Mouse (Mus musculus) stomach, embryonic 14.5 days (tissue): ENCODE data around the gene Litaf. TPM values are rescaled to one million over a fixed set of nuclear protein-coding genes. Genes with fewer than 3 reads are reported as not detected.

Experiments used
- ATAC-seq: fragments of 200-750 bp; cut with Nextera tagmentation; 2 replicates; pipeline ENCODE4 v1.8.0; 2017; ENCODE audit warnings: low read depth, moderate TSS enrichment; ENCODE audit not compliant: insufficient number of reproducible peaks, insufficient read depth, low FRiP score
- H3K27ac ChIP-seq: fragments of 300-500 bp; sonication (generic); 2 replicates; pipeline ENCODE4 v1.5.1; 2014; ENCODE audit warnings: mild to moderate bottlenecking, low read length, moderate library complexity, mixed read lengths
- H3K27me3 ChIP-seq: fragments of 300-500 bp; sonication (generic); 2 replicates; pipeline ENCODE4 v1.6.1; 2014; ENCODE audit warnings: low read length, control low read depth, mixed read lengths; ENCODE audit not compliant: control insufficient read depth, insufficient read depth
- H3K36me3 ChIP-seq: fragments of 300-500 bp; sonication (generic); 2 replicates; pipeline ENCODE4 v1.6.1; 2014; ENCODE audit warnings: mild to moderate bottlenecking, control low read depth, low read length, moderate library complexity, mixed read lengths; ENCODE audit not compliant: control insufficient read depth, insufficient read depth
- H3K4me1 ChIP-seq: fragments of 300-500 bp; sonication (generic); 2 replicates; pipeline ENCODE4 v1.6.1; 2014; ENCODE audit warnings: low read length, control low read depth, mixed read lengths; ENCODE audit not compliant: control insufficient read depth, insufficient read depth
- H3K4me2 ChIP-seq: fragments of 300-500 bp; sonication (generic); replicated peaks from 2 replicates; pipeline ENCODE4 v1.6.1; 2014; ENCODE audit warnings: low read depth, low read length, control low read depth
- H3K4me3 ChIP-seq: fragments of 300-500 bp; sonication (generic); 2 replicates; pipeline ENCODE4 v1.5.1; 2014; ENCODE audit warnings: low read depth, low read length, control low read depth
- H3K9ac ChIP-seq: fragments of 300-500 bp; sonication (generic); replicated peaks from 2 replicates; pipeline ENCODE4 v1.6.1; 2014; ENCODE audit warnings: low read depth, mild to moderate bottlenecking, control low read depth, low read length, moderate library complexity, mixed read lengths
- H3K9me3 ChIP-seq: fragments of 300-500 bp; sonication (generic); 2 replicates; pipeline ENCODE4 v1.6.1; 2016; ENCODE audit warnings: low read depth, low read length, control low read depth; ENCODE audit not compliant: control insufficient read depth
- WGBS: fragments of 180-500 bp; shearing (Covaris S2); extraction: QIAGEN DNeasy Blood & Tissue Kit; methylation state at CpG from one replicate; pipeline ENCODE4 v1.1.7; 2014; 5-methylcytosine and 5-hydroxymethylcytosine counted together
- polyA plus RNA-seq: library from polyadenylated mRNA; unstranded; fragments of >200 nt; fragmentation: Nextera tagmentation; extraction: Ambion mirVana; gene quantifications from 2 replicates; pipeline ENCODE4 v1.2.1, GENCODE M21; 2014

The Litaf gene
- polyA plus RNA-seq, 1 experiment from 2014 or later = 107 TPM

- Histone ChIP-seq H3K4me3 (no peak overlapping the region), H3K9me3 (no peaks in the 10 kb centered on the region), H3K9ac (no peak overlapping the region), H3K36me3 (no peaks in the 10 kb centered on the region), H3K4me2 (no peak overlapping the region), H3K4me1 (no peaks in the 10 kb centered on the region), H3K27ac (no peak overlapping the region), H3K27me3 (no peaks in the 10 kb centered on the region)
- ATAC-seq = no peak
- 76% methylated on average over 7 of the region's 7 CpGs for WGBS
Observed at GRCm38 (mm10) chr16:11028206-11028605, 37.8 kb downstream of the Litaf start.

DNA sequence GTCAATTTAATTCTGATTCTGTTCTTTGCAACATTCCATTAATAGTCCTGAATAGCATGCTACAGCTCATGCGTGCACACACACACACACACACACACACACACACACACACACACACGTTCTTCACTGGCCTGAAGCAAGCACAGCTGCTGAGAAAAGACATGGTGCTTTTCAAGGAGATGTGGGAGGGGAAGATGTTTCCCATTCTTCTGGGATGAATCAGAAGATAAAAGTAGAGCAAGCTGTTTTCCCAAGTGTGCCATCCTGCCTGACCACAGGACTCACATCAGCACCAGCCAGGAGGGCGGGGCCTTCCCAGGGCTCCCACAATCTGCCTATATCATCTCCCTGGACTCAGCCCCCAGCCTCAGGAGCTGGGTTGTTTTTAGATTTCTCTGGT lies 41.1 kb downstream of the Litaf start:
- H3K36me3 ChIP-seq = no peaks in the 10 kb centered on the region
- no peaks in the 10 kb centered on the region for H3K27me3 ChIP-seq
- no peak overlapping the region for H3K4me3 ChIP-seq
- no peak overlapping the region for H3K4me2 ChIP-seq
- ATAC-seq = no peak
- H3K9ac ChIP-seq = no peak overlapping the region
- no peaks in the 10 kb centered on the region for H3K9me3 ChIP-seq
- no peak overlapping the region for H3K27ac ChIP-seq
- 65% methylated on average over 3 of the region's 3 CpGs for WGBS
- no peaks in the 10 kb centered on the region for H3K4me1 ChIP-seq

GRCm38 (mm10) chr16:11023618-11024017 lies 42.3 kb downstream of the Litaf start:
- Histone ChIP-seq H3K36me3 (no peaks in the 10 kb centered on the region), H3K4me2 (no peak overlapping the region), H3K4me3 (no peak overlapping the region), H3K4me1 (no peaks in the 10 kb centered on the region), H3K9ac (no peak overlapping the region), H3K9me3 (no peaks in the 10 kb centered on the region), H3K27ac (no peak overlapping the region), H3K27me3 (no peaks in the 10 kb centered on the region)
- no peak for ATAC-seq
- 77% methylated on average over 5 of the region's 5 CpGs for WGBS

DNA sequence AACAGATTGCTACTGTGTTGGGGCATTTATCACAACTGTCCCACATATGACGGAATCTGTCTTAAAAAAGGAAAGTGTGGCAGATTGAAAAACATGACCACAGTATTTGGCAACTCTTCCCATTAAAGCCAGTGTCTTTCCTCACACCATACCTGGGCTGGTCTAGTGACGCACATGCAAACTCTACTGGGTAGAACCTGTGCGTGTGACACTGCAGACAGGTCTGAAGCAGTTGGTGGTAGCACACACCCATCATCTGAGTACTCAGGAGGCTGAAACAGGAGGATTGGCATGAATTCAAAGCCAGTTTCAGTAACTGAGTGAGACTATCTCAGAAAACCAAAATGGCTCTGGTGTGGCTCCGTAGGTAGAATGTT lies 43.9 kb downstream of the Litaf start:
- no peaks in the 10 kb centered on the region for H3K27me3 ChIP-seq
- H3K36me3 ChIP-seq = no peaks in the 10 kb centered on the region
- no peak for ATAC-seq
- H3K9ac ChIP-seq = no peak overlapping the region
- peaks cover 5% of the 10 kb centered on the region; the same call in 1 of the 2 replicates for H3K4me1 ChIP-seq
- H3K9me3 ChIP-seq = no peaks in the 10 kb centered on the region
- WGBS = 85% methylated on average over 4 of the region's 4 CpGs
- H3K4me3 ChIP-seq = no peak overlapping the region
- H3K4me2 ChIP-seq = no peak overlapping the region
- H3K27ac ChIP-seq = no peak overlapping the region

DNA sequence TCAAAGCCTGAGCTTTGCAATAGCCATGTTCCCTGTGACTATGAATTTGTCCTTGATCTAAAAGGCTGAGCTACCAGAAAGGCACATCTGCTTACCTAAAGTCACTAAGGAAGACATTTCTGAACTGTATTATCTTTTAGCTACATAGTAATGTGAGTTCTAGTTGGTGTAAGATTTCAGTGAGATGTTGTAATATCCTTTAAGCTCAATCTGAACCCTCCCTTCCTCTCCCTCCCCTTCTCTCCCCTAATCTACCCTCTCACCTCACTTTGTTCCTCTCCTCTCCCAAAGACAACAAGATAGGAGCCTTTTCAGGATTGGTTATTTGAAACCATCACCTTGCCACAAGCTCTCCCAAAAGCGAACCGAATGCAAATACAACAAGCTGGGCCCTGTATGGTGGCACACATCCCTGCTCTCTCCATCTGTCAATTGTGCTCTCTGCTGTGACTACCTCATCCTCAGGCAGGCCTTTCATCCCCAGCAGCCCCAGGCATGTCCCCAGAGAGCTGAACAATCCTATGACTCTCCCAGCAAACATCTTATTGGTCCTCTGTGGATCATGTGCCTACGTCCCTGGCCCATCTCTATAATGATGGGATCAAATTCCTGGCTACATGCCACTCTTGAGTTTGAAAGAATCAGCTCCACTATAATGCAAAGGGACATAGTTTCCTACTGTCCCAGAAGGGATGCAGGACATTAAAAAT lies 44.4 kb downstream of the Litaf start:
- ATAC-seq = no peak
- Histone ChIP-seq H3K9ac (no peak overlapping the region), H3K9me3 (no peaks in the 10 kb centered on the region), H3K27ac (no peak overlapping the region), H3K4me2 (no peak overlapping the region), H3K27me3 (no peaks in the 10 kb centered on the region), H3K4me3 (no peak overlapping the region), H3K36me3 (no peaks in the 10 kb centered on the region), H3K4me1 (peaks cover 5% of the 10 kb centered on the region; the same call in 1 of the 2 replicates)
- 61% methylated on average over 3 of the region's 3 CpGs for WGBS

DNA sequence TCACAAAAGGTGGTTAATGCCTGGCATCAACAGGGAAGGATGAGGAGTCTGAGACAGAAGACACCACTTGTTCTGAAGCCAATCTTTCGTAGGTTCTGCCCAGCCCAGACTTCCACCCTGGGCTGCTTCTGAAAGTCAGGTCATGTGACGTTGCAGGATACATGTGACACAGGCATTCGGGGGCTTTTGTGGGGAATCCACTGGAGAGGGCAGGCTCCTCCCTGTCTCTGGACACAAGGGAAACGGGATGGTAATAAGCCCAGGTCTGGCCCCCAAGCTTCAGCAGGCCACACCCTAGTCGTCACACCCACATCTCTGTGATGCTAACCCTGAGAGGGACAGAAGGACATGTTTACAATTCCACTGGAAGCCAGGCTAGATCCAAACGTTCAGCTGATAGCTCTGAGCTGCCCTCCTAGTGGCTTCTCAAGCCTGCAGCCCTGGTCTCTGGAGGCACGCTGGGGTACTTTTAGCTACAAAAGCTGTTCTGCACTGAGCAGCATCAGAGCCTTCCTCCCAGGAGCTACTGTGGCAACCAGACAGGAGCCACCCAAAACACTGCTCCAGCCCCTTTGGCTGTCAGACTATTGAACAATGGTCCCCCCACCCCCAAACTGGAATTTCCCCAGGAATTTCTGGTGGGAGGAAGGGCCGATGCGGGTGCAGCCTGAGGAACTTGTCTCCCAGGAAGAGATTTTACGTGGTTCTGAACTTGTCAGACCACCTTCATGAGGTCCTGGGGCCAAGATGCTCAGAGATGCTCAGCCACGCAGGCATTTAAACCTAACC lies 48.0 kb downstream of the Litaf start:
- 35% methylated on average over 11 of the region's 11 CpGs for WGBS
- H3K4me2 ChIP-seq = no peak overlapping the region
- H3K4me1 ChIP-seq = peaks cover 5% of the 10 kb centered on the region; the same call in 1 of the 2 replicates
- H3K9me3 ChIP-seq = no peaks in the 10 kb centered on the region
- no peak for ATAC-seq
- H3K9ac ChIP-seq = no peak overlapping the region
- H3K36me3 ChIP-seq = no peaks in the 10 kb centered on the region
- no peaks in the 10 kb centered on the region for H3K27me3 ChIP-seq
- no peak overlapping the region for H3K27ac ChIP-seq
- no peak overlapping the region for H3K4me3 ChIP-seq

- H3K9ac ChIP-seq = no peak overlapping the region
- no peaks in the 10 kb centered on the region for H3K36me3 ChIP-seq
- H3K9me3 ChIP-seq = no peaks in the 10 kb centered on the region
- no peaks in the 10 kb centered on the region for H3K27me3 ChIP-seq
- H3K4me3 ChIP-seq = no peak overlapping the region
- no peak overlapping the region for H3K27ac ChIP-seq
- H3K4me1 ChIP-seq = peaks cover 5% of the 10 kb centered on the region; the same call in 1 of the 2 replicates
- H3K4me2 ChIP-seq = no peak overlapping the region
- 55% methylated on average over 4 of the region's 4 CpGs for WGBS
- ATAC-seq = no peak
Observed at GRCm38 (mm10) chr16:11016353-11016752, 49.6 kb downstream of the Litaf start.

DNA sequence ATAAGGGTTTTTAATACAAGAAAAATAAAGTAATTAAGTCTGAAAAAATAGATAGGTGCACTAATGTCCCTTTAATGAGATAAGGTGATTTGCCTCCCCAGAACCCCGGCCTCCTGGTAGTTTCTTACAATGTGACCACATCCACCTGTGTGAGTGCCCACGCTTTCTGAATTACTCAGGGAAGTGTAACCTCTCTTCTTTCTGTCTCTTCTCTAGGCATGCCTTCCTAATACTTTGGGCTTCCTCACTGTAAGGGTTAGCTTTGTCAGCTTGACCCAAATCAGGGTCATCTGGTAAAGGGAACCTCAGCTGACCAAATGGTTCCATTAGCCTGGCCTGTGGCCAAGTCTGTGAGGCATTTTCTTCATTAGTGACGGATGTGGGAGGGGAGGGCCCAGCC lies 51.5 kb downstream of the Litaf start:
- H3K36me3 ChIP-seq = no peaks in the 10 kb centered on the region
- H3K27ac ChIP-seq = no peak overlapping the region
- H3K4me2 ChIP-seq = no peak overlapping the region
- no peak overlapping the region for H3K4me3 ChIP-seq
- no peaks in the 10 kb centered on the region for H3K9me3 ChIP-seq
- no peak overlapping the region for H3K9ac ChIP-seq
- no peaks in the 10 kb centered on the region for H3K27me3 ChIP-seq
- no peak for ATAC-seq
- peaks cover 5% of the 10 kb centered on the region; the same call in 1 of the 2 replicates for H3K4me1 ChIP-seq
- 80% methylated on average over 3 of the region's 3 CpGs for WGBS
